Mouse (Mus musculus) lung, embryonic 15.5 days (tissue): ENCODE measurements around the gene Grin3a. TPM values are rescaled to one million over a fixed set of nuclear protein-coding genes. Genes with fewer than 3 reads are reported as not detected.
"Not testable (repeated sequence)": the region's sequence is repeated elsewhere in the genome, so short reads cannot be mapped to it uniquely, and the experiment has no call there.

Experiments
- ATAC-seq: fragments of 200-750 bp; cut with Nextera tagmentation; 2 replicates; pipeline ENCODE4 v1.8.0; 2017; ENCODE audit warnings: moderate number of reproducible peaks, borderline replicate concordance; ENCODE audit not compliant: low FRiP score, low TSS enrichment; ENCODE audit errors: extremely low read depth
- H3K27ac ChIP-seq: fragments of 300-500 bp; sonication (generic); 2 replicates; pipeline ENCODE4 v1.5.1; 2015; ENCODE audit warnings: moderate library complexity, mild to moderate bottlenecking, inconsistent platforms
- H3K27me3 ChIP-seq: fragments of 300-500 bp; sonication (generic); 2 replicates; pipeline ENCODE4 v1.6.1; 2015; ENCODE audit warnings: inconsistent platforms
- H3K36me3 ChIP-seq: fragments of 300-500 bp; sonication (generic); 2 replicates; pipeline ENCODE4 v1.6.1; 2015; ENCODE audit warnings: inconsistent platforms
- H3K4me1 ChIP-seq: fragments of 300-500 bp; sonication (generic); 2 replicates; pipeline ENCODE4 v1.6.1; 2015; ENCODE audit warnings: inconsistent platforms
- H3K4me2 ChIP-seq: fragments of 300-500 bp; sonication (generic); 2 replicates; pipeline ENCODE4 v1.6.1; 2015; ENCODE audit warnings: inconsistent platforms, mild to moderate bottlenecking, moderate library complexity
- H3K4me3 ChIP-seq: fragments of 300-500 bp; sonication (generic); 2 replicates; pipeline ENCODE4 v1.5.1; 2015; ENCODE audit warnings: mild to moderate bottlenecking, inconsistent platforms
- H3K9ac ChIP-seq: fragments of 300-500 bp; sonication (generic); 2 replicates; pipeline ENCODE4 v1.6.1; 2015; ENCODE audit warnings: inconsistent platforms
- H3K9me3 ChIP-seq: fragments of 300-500 bp; sonication (generic); 2 replicates; pipeline ENCODE4 v1.6.1; 2016; ENCODE audit warnings: inconsistent platforms
- WGBS: fragments of 180-500 bp; shearing (Covaris S2); methylation state at CpG from one replicate; pipeline ENCODE4 v1.1.7; 2015; 5-methylcytosine and 5-hydroxymethylcytosine counted together
- polyA plus RNA-seq: library from polyadenylated mRNA; unstranded; fragments of >200 nt; fragmentation: Nextera tagmentation; extraction: Ambion mirVana; gene quantifications from 2 replicates; pipeline ENCODE4 v1.2.1, GENCODE M21; 2015

Gene Grin3a
- polyA plus RNA-seq, 1 experiment from 2014 or later: 0.37 TPM

DNA sequence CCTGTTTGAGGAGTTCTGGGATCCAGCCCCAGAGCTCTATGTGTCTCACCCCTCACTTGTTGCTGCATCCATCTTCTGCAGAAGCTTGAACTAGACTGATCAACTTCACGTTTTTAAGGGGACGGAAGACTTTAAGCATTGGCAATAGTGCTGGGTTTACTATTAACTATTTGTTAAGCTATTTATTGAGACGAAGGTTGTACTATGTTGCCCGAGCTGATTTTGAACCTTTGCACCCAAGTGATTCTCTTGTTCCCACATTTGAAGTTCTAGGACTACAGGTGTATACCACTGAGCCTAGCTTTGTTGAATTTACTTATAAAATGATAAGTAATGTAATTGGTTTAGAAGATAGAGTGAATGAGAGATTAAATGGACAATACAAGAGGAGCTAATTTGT is 221.6 kb downstream of the Grin3a start:
- Histone ChIP-seq H3K4me2 (no peak overlapping the region), H3K36me3 (no peaks in the 10 kb centered on the region)
- WGBS: 78% methylated on average over 4 of the region's 4 CpGs

DNA sequence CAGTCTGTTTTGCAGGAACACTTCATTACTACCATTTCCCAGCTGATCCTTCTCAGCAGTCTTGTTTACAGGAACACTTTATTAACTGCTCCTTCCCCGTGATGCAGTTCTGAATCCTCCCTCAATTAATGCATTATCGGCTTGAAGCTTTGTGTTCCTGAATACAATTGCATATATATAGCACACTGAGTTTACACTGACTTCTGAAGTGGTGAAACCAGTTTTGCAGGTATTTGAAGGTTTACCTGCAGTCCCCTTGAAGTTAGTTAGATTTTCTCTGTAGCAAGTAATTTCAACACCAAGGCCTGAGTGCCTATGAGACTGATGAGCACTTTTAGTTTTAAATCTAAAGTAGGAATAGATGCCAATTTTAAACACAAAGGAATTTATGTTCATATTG is 223.3 kb downstream of the Grin3a start:
- H3K27me3 ChIP-seq: no peaks in the 10 kb centered on the region
- no peak for ATAC-seq

More for the DNA sequence above, 221.6 kb downstream of the Grin3a start:
- Histone ChIP-seq H3K27me3 (no peaks in the 10 kb centered on the region), H3K9ac (no peak overlapping the region), H3K9me3 (no peaks in the 10 kb centered on the region), H3K27ac (no peak overlapping the region), H3K4me1 (0 out of 2 replicates have a peak, but pooled peaks cover 9% of the 10 kb centered on the region), H3K4me3 (no peak overlapping the region)
- ATAC-seq: no peak

DNA sequence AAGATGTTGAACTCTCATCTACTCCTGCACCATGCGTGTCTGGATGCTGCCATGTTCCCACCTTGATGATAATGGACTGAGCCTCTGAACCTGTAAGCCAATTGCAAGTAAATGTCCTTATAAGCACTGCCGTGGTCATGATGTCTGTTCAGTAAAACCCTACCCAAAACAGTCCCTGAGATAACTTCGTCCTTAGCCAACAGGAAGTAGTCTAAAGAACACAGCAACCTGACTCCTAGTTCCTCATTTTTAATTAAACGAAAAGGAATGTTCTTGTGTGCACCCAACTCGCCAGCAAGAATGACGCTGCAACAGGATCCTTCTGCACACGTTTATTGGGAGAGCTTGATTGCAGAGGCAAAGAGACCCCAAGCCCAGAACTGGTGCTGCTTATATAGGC is 225.7 kb downstream of the Grin3a start:
- not testable (repeated sequence) for H3K4me1 ChIP-seq, ATAC-seq, H3K9ac ChIP-seq, H3K9me3 ChIP-seq, H3K4me3 ChIP-seq, H3K27ac ChIP-seq, H3K36me3 ChIP-seq, H3K4me2 ChIP-seq, H3K27me3 ChIP-seq
- 91% methylated on average over 7 of the region's 7 CpGs for WGBS

More for the DNA sequence above, 223.3 kb downstream of the Grin3a start:
- no peak overlapping the region for H3K9ac ChIP-seq
- WGBS: 34% methylated on average over 2 of the region's 2 CpGs
- H3K36me3 ChIP-seq: no peaks in the 10 kb centered on the region
- H3K9me3 ChIP-seq: no peaks in the 10 kb centered on the region
- H3K4me2 ChIP-seq: peak overlapping the region; percentile 20; the same call in 1 of the 2 replicates
- H3K4me3 ChIP-seq: peak overlapping the region; percentile 31
- 0 out of 2 replicates have a peak, but pooled peaks cover 9% of the 10 kb centered on the region for H3K4me1 ChIP-seq
- 0 out of 2 replicates have a peak overlapping the region, but pooled peaks have one; percentile 15 for H3K27ac ChIP-seq

DNA sequence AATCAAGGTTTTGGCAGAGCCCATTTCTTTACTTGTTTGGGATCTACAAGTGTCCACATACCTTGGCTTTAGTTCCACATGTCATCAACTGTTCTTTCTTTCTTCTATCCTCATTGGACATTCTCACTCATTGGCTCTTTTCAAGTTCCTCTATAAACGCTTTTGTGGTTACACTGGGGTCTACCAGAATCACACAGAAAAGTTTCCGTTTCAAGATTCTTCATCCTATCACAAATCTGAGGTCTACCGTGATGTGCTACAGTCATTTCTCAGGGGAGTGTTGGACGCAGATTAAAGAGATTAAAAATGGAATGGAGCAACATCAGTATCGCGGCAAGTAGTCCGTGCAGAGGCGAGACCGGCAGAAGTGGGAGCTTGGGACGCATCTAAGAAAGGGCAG is 228.6 kb downstream of the Grin3a start:
- Histone ChIP-seq H3K27me3 (no peaks in the 10 kb centered on the region), H3K4me3 (no peak overlapping the region), H3K9me3 (no peaks in the 10 kb centered on the region), H3K4me1 (no peaks in the 10 kb centered on the region), H3K27ac (no peak overlapping the region), H3K9ac (no peak overlapping the region), H3K36me3 (no peaks in the 10 kb centered on the region), H3K4me2 (no peak overlapping the region)
- 91% methylated on average over 10 of the region's 10 CpGs for WGBS
- ATAC-seq: no peak

Other genes starting within 250 kb of the Grin3a start
- gene Tmem246, start 247.9 kb downstream of the Grin3a start, polyA plus RNA-seq: 24.2 and 25.3 TPM in 2 replicates
- 39.8 and 40.8 TPM in 2 replicates for gene Rnf20, start 213.7 kb downstream of the Grin3a start, polyA plus RNA-seq
- gene Ppp3r2, start 163.7 kb downstream of the Grin3a start, polyA plus RNA-seq: not detected in 2 replicates